Mouse (Mus musculus) intestine, postnatal 0 days (tissue): ENCODE results near the gene Olfr1158. TPM values are rescaled to one million over a fixed set of nuclear protein-coding genes. Genes with fewer than 3 reads are reported as not detected.
A peak's percentile ranks its signal among the peaks of the same experiment; 100 is the strongest.
"Not testable (repeated sequence)": the region's sequence is repeated elsewhere in the genome, so short reads cannot be mapped to it uniquely, and the experiment has no call there.

Source experiments
- ATAC-seq: fragments of 200-750 bp; cut with Nextera tagmentation; 2 replicates; pipeline ENCODE4 v1.8.0; 2017; ENCODE audit warnings: mild to moderate bottlenecking, moderate TSS enrichment, moderate library complexity
- H3K27ac ChIP-seq: fragments of 300-500 bp; sonication (generic); 2 replicates; pipeline ENCODE4 v1.5.1; 2014; ENCODE audit warnings: mild to moderate bottlenecking, low read depth, low read length, moderate library complexity
- H3K27me3 ChIP-seq: fragments of 300-500 bp; sonication (generic); replicated peaks from 2 replicates; pipeline ENCODE4 v1.6.1; 2014; ENCODE audit warnings: low read length, mixed read lengths; ENCODE audit not compliant: control insufficient read depth, insufficient read depth
- H3K36me3 ChIP-seq: fragments of 300-500 bp; sonication (generic); 2 replicates; pipeline ENCODE4 v1.6.1; 2014; ENCODE audit warnings: mild to moderate bottlenecking, moderate library complexity; ENCODE audit not compliant: control insufficient read depth, insufficient read depth
- H3K4me1 ChIP-seq: fragments of 300-500 bp; sonication (generic); replicated peaks from 2 replicates; pipeline ENCODE4 v1.6.1; 2014; ENCODE audit warnings: antibody characterized with exemption, low read length, mixed read lengths; ENCODE audit not compliant: control insufficient read depth, insufficient read depth
- H3K4me2 ChIP-seq: fragments of 300-500 bp; sonication (generic); replicated peaks from 2 replicates; pipeline ENCODE4 v1.6.1; 2014; ENCODE audit warnings: low read depth, mild to moderate bottlenecking, moderate library complexity
- H3K4me3 ChIP-seq: fragments of 300-500 bp; sonication (generic); 2 replicates; pipeline ENCODE4 v1.5.1; 2014; ENCODE audit warnings: low read depth, low read length
- H3K9ac ChIP-seq: fragments of 300-500 bp; sonication (generic); 2 replicates; pipeline ENCODE4 v1.6.1; 2014; ENCODE audit warnings: mild to moderate bottlenecking, low read depth, low read length
- H3K9me3 ChIP-seq: fragments of 300-500 bp; sonication (generic); 2 replicates; pipeline ENCODE4 v1.6.1; 2016; ENCODE audit warnings: mixed run types; ENCODE audit not compliant: control insufficient read depth
- CTCF ChIP-seq: sonication (generic); IDR thresholded peaks from 2 replicates; pipeline ENCODE4 v1.5.1; 2016; ENCODE audit warnings: low read depth, mild to moderate bottlenecking, control low read depth, antibody characterized with exemption, moderate library complexity
- WGBS: fragments of 180-500 bp; shearing (Covaris S2); extraction: QIAGEN DNeasy Blood & Tissue Kit; methylation state at CpG from one replicate; pipeline ENCODE4 v1.1.7; 2014; 5-methylcytosine and 5-hydroxymethylcytosine counted together
- polyA plus RNA-seq: library from polyadenylated mRNA; unstranded; fragments of >200 nt; fragmentation: Nextera tagmentation; extraction: Ambion mirVana; gene quantifications from 2 replicates; pipeline ENCODE4 v1.2.1, GENCODE M21; 2015

Olfr1158 gene
- polyA plus RNA-seq = not detected in 2 replicates

- no peak for ATAC-seq
Measured at GRCm38 (mm10) chr2:87989813-87990212, at the start of gene Olfr1158. Gene Olfr1158 (plus strand): TSS chr2:87990113.

GRCm38 (mm10) chr2:87945037-87945436 lies 44.9 kb upstream of the Olfr1158 start, which contains the start of gene Olfr1155:
Gene Olfr1155 (minus strand): TSS chr2:87945137.
- H3K27ac ChIP-seq = no peak within 1 kb of the TSS
- no peaks in the 10 kb centered on the region for H3K4me1 ChIP-seq
- no peak for TF ChIP-seq CTCF
- H3K9me3 ChIP-seq = no peaks in the 10 kb centered on the region
- 95% methylated on average over 1 of the region's 1 CpGs for WGBS
- H3K9ac ChIP-seq = no peak within 1 kb of the TSS
- no peak within 1 kb of the TSS for H3K4me2 ChIP-seq
- no peak within 1 kb of the TSS for H3K4me3 ChIP-seq
- no peaks in the 10 kb centered on the region for H3K36me3 ChIP-seq
- no peaks in the 10 kb centered on the region for H3K27me3 ChIP-seq
- no peak for ATAC-seq

More at GRCm38 (mm10) chr2:87989813-87990212, at the start of gene Olfr1158:
- no peaks in the 10 kb centered on the region for H3K4me1 ChIP-seq
- no peaks in the 10 kb centered on the region for H3K27me3 ChIP-seq
- H3K36me3 ChIP-seq = no peaks in the 10 kb centered on the region
- no peak for TF ChIP-seq CTCF
- no peak within 1 kb of the TSS for H3K4me3 ChIP-seq
- H3K27ac ChIP-seq = no peak within 1 kb of the TSS
- H3K9ac ChIP-seq = no peak within 1 kb of the TSS
- no peak within 1 kb of the TSS for H3K4me2 ChIP-seq
- no peaks in the 10 kb centered on the region for H3K9me3 ChIP-seq

GRCm38 (mm10) chr2:87953000-87953399 lies 36.9 kb upstream of the Olfr1158 start, which contains the start of gene Olfr1156:
Gene Olfr1156 (minus strand): TSS chr2:87953100.
- Histone ChIP-seq H3K27ac (no peak within 1 kb of the TSS), H3K9ac (no peak within 1 kb of the TSS), H3K9me3 (no peaks in the 10 kb centered on the region), H3K36me3 (no peaks in the 10 kb centered on the region), H3K27me3 (no peaks in the 10 kb centered on the region), H3K4me1 (no peaks in the 10 kb centered on the region), H3K4me2 (no peak within 1 kb of the TSS), H3K4me3 (no peak within 1 kb of the TSS)
- TF ChIP-seq CTCF = no peak
- no peak for ATAC-seq

GRCm38 (mm10) chr2:87968199-87968598 lies 21.7 kb upstream of the Olfr1158 start, which contains the start of gene Olfr1157:
Gene Olfr1157 (minus strand): TSS chr2:87968299.
- WGBS = 95% methylated on average over 4 of the region's 4 CpGs
- Histone ChIP-seq H3K4me3 (no peak within 1 kb of the TSS), H3K36me3 (no peaks in the 10 kb centered on the region), H3K4me1 (no peaks in the 10 kb centered on the region), H3K27ac (no peak within 1 kb of the TSS), H3K9me3 (no peaks in the 10 kb centered on the region), H3K9ac (no peak within 1 kb of the TSS), H3K27me3 (no peaks in the 10 kb centered on the region), H3K4me2 (no peak within 1 kb of the TSS)
- TF ChIP-seq CTCF = no peak
- ATAC-seq = no peak

GRCm38 (mm10) chr2:87974563-87974962 lies 15.3 kb upstream of the Olfr1158 start, which contains the start of gene Olfr74:
Gene Olfr74 (minus strand): TSS chr2:87974663.
- Histone ChIP-seq H3K4me2 (no peak within 1 kb of the TSS), H3K36me3 (no peaks in the 10 kb centered on the region), H3K27me3 (no peaks in the 10 kb centered on the region), H3K9me3 (no peaks in the 10 kb centered on the region), H3K27ac (no peak within 1 kb of the TSS), H3K4me1 (no peaks in the 10 kb centered on the region), H3K4me3 (no peak within 1 kb of the TSS), H3K9ac (no peak within 1 kb of the TSS)
- WGBS = 67% methylated on average over 3 of the region's 3 CpGs
- no peak for TF ChIP-seq CTCF
- ATAC-seq = no peak

- H3K27me3 ChIP-seq = no peaks in the 10 kb centered on the region
- no peaks in the 10 kb centered on the region for H3K9me3 ChIP-seq
- no peak within 1 kb of the TSS for H3K9ac ChIP-seq
- ATAC-seq = peak; percentile 95
- no peak for TF ChIP-seq CTCF
- H3K4me1 ChIP-seq = no peaks in the 10 kb centered on the region
- H3K4me3 ChIP-seq = no peak within 1 kb of the TSS
- H3K36me3 ChIP-seq = no peaks in the 10 kb centered on the region
- H3K27ac ChIP-seq = no peak within 1 kb of the TSS
- H3K4me2 ChIP-seq = no peak within 1 kb of the TSS
Measured at GRCm38 (mm10) chr2:88007515-88008318, 17.8 kb downstream of the Olfr1158 start, which contains the start of gene Olfr1160. Gene Olfr1160 (minus strand): TSS chr2:88008268.

- H3K27me3 ChIP-seq, H3K9me3 ChIP-seq, H3K4me2 ChIP-seq, H3K27ac ChIP-seq, H3K9ac ChIP-seq, H3K4me3 ChIP-seq, H3K4me1 ChIP-seq, ATAC-seq, H3K36me3 ChIP-seq: not testable (repeated sequence)
- 69% methylated on average over 1 of the region's 1 CpGs for WGBS
Measured at GRCm38 (mm10) chr2:88022474-88022873, 32.6 kb downstream of the Olfr1158 start, which contains the start of gene Olfr1161. Gene Olfr1161 (plus strand): TSS chr2:88022774.
